Mouse (Mus musculus): ENCODE measurements around the gene Coq3. TPM values are rescaled to one million over a fixed set of nuclear protein-coding genes. Genes with fewer than 3 reads are reported as not detected.

Coq3 gene
- polyA plus RNA-seq, 1 experiment from 2014 or later: 18.9 TPM

- no peaks in the 10 kb centered on the region for H3K36me3 ChIP-seq (ENCODE audit: control insufficient read depth, insufficient read depth, low read length)
- H3K4me2 ChIP-seq: no peak overlapping the region
- ATAC-seq (replicated peaks; ENCODE audit: low FRiP score) (no peak), DNase-seq (ENCODE audit: low spot score) (no peak)
- H3K27ac ChIP-seq (ENCODE audit: low read depth, low read length): no peak overlapping the region
- H3K9ac ChIP-seq (ENCODE audit: low read depth, low read length): no peak overlapping the region
- no peaks in the 10 kb centered on the region for H3K9me3 ChIP-seq (ENCODE audit: control insufficient read depth, low read length)
- no peaks in the 10 kb centered on the region for H3K27me3 ChIP-seq (replicated peaks; ENCODE audit: control insufficient read depth, insufficient read depth, low read length)
- no peaks in the 10 kb centered on the region for H3K4me1 ChIP-seq (replicated peaks; ENCODE audit: control insufficient read depth, insufficient read depth, low read length)
- WGBS: 31% methylated on average over 2 of the region's 2 CpGs
- H3K4me3 ChIP-seq (ENCODE audit: low read depth, low read length): no peak overlapping the region
Measured at GRCm38 (mm10) chr4:21952255-21952654, 72.8 kb downstream of the Coq3 start.

GRCm38 (mm10) chr4:21957570-21958321, 78.3 kb downstream of the Coq3 start:
- Histone ChIP-seq H3K27me3 (replicated peaks; ENCODE audit: control insufficient read depth, insufficient read depth, low read length) (no peaks in the 10 kb centered on the region), H3K4me1 (replicated peaks; ENCODE audit: control insufficient read depth, insufficient read depth, low read length) (no peaks in the 10 kb centered on the region), H3K4me3 (ENCODE audit: low read depth, low read length) (no peak overlapping the region), H3K9ac (ENCODE audit: low read depth, low read length) (no peak overlapping the region), H3K36me3 (ENCODE audit: control insufficient read depth, insufficient read depth, low read length) (no peaks in the 10 kb centered on the region), H3K9me3 (ENCODE audit: control insufficient read depth, low read length) (no peaks in the 10 kb centered on the region), H3K27ac (ENCODE audit: low read depth, low read length) (no peak overlapping the region), H3K4me2 (no peak overlapping the region)
- peak; percentile 38 for DNase-seq (ENCODE audit: low spot score)
- 49% methylated on average over 7 of the region's 7 CpGs for WGBS
- ATAC-seq (replicated peaks; ENCODE audit: low FRiP score): peak; percentile 68; the same call in 1 of the 2 replicates

Other genes starting within 250 kb of the Coq3 start
- gene Prdm13, start 193.7 kb upstream of the Coq3 start, polyA plus RNA-seq (2014; fragmentation: Nextera tagmentation; extraction: Ambion mirVana): 0.08 TPM in 1 of 2 replicates, not detected in the other
- gene Ccnc, start 152.0 kb upstream of the Coq3 start, polyA plus RNA-seq (2014; fragmentation: Nextera tagmentation; extraction: Ambion mirVana): 38.8 and 41.6 TPM in 2 replicates
- 16.5 and 18.8 TPM in 2 replicates for gene Usp45, start 112.5 kb upstream of the Coq3 start, polyA plus RNA-seq (2014; fragmentation: Nextera tagmentation; extraction: Ambion mirVana)
- 27.1 and 30.1 TPM in 2 replicates for gene Tstd3, start 112.5 kb upstream of the Coq3 start, polyA plus RNA-seq (2014; fragmentation: Nextera tagmentation; extraction: Ambion mirVana)
- gene Pnisr, start 32.1 kb upstream of the Coq3 start, polyA plus RNA-seq (2014; fragmentation: Nextera tagmentation; extraction: Ambion mirVana): 84.9 and 101 TPM in 2 replicates
- 1.4 and 1.8 TPM in 2 replicates for gene Faxc, start 51.7 kb downstream of the Coq3 start, polyA plus RNA-seq (2014; fragmentation: Nextera tagmentation; extraction: Ambion mirVana)